Mouse (Mus musculus) kidney, adult 2 months (tissue): ENCODE measurements around the gene Oxtr. TPM values are rescaled to one million over a fixed set of nuclear protein-coding genes. Genes with fewer than 3 reads are reported as not detected.
A peak's percentile ranks its signal among the peaks of the same experiment; 100 is the strongest.

ENCODE experiments used
- DNase-seq: peaks from one replicate; pipeline ENCODE4 v3.0.0; 2021
- H3K27ac ChIP-seq: fragments of 200-500 bp; 2 replicates; pipeline ENCODE4 v1.5.1; 2012; ENCODE audit warnings: low read depth, low read length, control low read depth, inconsistent platforms; ENCODE audit not compliant: insufficient read depth
- H3K27me3 ChIP-seq: fragments of 200-500 bp; replicated peaks from 2 replicates; pipeline ENCODE4 v1.6.1; 2012; ENCODE audit warnings: mild to moderate bottlenecking, moderate library complexity, low read length, inconsistent platforms; ENCODE audit not compliant: control insufficient read depth, insufficient read depth
- H3K36me3 ChIP-seq: fragments of 200-500 bp; 2 replicates; pipeline ENCODE4 v1.6.1; 2012; ENCODE audit warnings: mild to moderate bottlenecking, moderate library complexity, low read length, inconsistent platforms; ENCODE audit not compliant: control insufficient read depth, insufficient read depth
- H3K4me1 ChIP-seq: fragments of 200-500 bp; 2 replicates; pipeline ENCODE4 v1.6.1; 2011; ENCODE audit warnings: low read length; ENCODE audit not compliant: control insufficient read depth, insufficient read depth
- H3K4me3 ChIP-seq: fragments of 200-500 bp; 2 replicates; pipeline ENCODE4 v1.5.1; 2011; ENCODE audit warnings: mild to moderate bottlenecking, low read depth, low read length, control low read depth; ENCODE audit not compliant: insufficient read depth
- CTCF ChIP-seq: fragments of 200-500 bp; conservative IDR thresholded peaks from 2 replicates; pipeline ENCODE4 v1.5.1; 2011; ENCODE audit warnings: low read depth, mild to moderate bottlenecking, control low read depth, low read length, moderate library complexity, mixed read lengths; ENCODE audit not compliant: insufficient read depth, insufficient read length
- POLR2A ChIP-seq: fragments of 200-500 bp; IDR thresholded peaks from one replicate; pipeline ENCODE4 v1.6.1; 2011; ENCODE audit warnings: low read depth, low read length, control low read depth
- WGBS: fragments of 180-500 bp; shearing (Covaris S2); methylation state at CpG from one replicate; pipeline ENCODE4 v1.1.7; 2018; 5-methylcytosine and 5-hydroxymethylcytosine counted together
- polyA plus RNA-seq: library from polyadenylated mRNA; depleted of rRNA; stranded (reverse); fragments of >200 nt; gene quantifications from 2 replicates; pipeline ENCODE4 v1.2.3, GENCODE M21; 2012; rRNA removed

Gene Oxtr
- 0.88 and 1.8 TPM in 2 replicates for polyA plus RNA-seq

GRCm38 (mm10) chr6:112489910-112490559, at the start of gene Oxtr:
Gene Oxtr, minus strand, starts transcription at chr6:112489943.
- no peaks in the 10 kb centered on the region for H3K27me3 ChIP-seq
- no peak for TF ChIP-seq POLR2A
- no peak for TF ChIP-seq CTCF
- no peaks in the 10 kb centered on the region for H3K36me3 ChIP-seq
- peaks cover 3% of the 10 kb centered on the region for H3K4me1 ChIP-seq
- WGBS: 2% methylated on average over 24 of the region's 24 CpGs
- DNase-seq: no peak
- no peak within 1 kb of the TSS for H3K27ac ChIP-seq
- H3K4me3 ChIP-seq: peak within 1 kb of the TSS; percentile 19; the same call in 1 of the 2 replicates

DNA sequence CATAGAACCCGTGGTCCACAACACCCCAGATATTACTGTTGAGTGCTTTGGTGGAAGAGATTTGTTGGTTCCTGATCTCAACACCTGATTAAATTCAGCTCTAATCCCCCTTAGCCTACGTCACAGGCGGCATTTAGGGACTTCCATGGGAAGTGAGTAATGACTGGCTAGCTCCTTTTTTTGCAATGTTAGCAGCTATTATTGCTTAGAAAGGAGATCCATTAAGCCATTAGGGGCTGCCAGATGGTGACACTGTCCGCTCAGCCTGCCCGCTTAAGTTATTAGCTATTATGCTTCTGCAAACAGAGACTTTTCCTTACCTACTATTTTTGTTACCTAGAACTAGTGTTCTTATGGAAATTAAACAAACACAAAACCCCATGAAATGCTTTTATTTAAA, 35.7 kb upstream of the Oxtr start:
- no peak for DNase-seq
- H3K36me3 ChIP-seq: no peaks in the 10 kb centered on the region
- H3K27me3 ChIP-seq: no peaks in the 10 kb centered on the region
- 87% methylated on average over 5 of the region's 5 CpGs for WGBS
- no peak overlapping the region for H3K27ac ChIP-seq
- H3K4me1 ChIP-seq: no peaks in the 10 kb centered on the region
- H3K4me3 ChIP-seq: no peak overlapping the region
- no peak for TF ChIP-seq CTCF
- no peak for TF ChIP-seq POLR2A

DNA sequence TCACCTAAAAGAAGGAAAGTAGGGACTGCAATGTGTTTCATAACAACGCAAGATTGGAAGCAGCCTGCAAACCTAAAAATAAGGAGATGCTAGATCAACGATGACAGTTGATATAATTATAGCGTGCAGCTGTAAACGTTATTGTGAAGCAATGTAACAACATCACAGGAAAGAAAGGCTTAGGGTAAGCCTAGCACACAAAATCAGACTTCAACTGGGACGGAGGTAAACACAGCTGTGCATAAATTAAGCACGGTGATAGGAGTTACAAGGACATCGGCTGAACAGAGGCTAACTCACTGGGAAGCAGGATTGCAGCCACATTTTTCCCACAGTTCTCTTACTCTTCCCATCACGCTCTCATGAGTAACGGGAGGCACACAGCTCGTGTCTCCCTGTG, 34.7 kb upstream of the Oxtr start:
- TF ChIP-seq CTCF (no peak), POLR2A (no peak)
- H3K27me3 ChIP-seq: no peaks in the 10 kb centered on the region
- no peak overlapping the region for H3K27ac ChIP-seq
- no peak for DNase-seq
- H3K4me1 ChIP-seq: no peaks in the 10 kb centered on the region
- no peaks in the 10 kb centered on the region for H3K36me3 ChIP-seq
- no peak overlapping the region for H3K4me3 ChIP-seq
- WGBS: 35% methylated on average over 10 of the region's 10 CpGs

GRCm38 (mm10) chr6:112517991-112518390, 28.2 kb upstream of the Oxtr start:
- Histone ChIP-seq H3K4me3 (no peak overlapping the region), H3K4me1 (no peaks in the 10 kb centered on the region), H3K27ac (no peak overlapping the region), H3K27me3 (no peaks in the 10 kb centered on the region), H3K36me3 (no peaks in the 10 kb centered on the region)
- no peak for DNase-seq
- no peak for TF ChIP-seq CTCF
- 89% methylated on average over 3 of the region's 3 CpGs for WGBS

DNA sequence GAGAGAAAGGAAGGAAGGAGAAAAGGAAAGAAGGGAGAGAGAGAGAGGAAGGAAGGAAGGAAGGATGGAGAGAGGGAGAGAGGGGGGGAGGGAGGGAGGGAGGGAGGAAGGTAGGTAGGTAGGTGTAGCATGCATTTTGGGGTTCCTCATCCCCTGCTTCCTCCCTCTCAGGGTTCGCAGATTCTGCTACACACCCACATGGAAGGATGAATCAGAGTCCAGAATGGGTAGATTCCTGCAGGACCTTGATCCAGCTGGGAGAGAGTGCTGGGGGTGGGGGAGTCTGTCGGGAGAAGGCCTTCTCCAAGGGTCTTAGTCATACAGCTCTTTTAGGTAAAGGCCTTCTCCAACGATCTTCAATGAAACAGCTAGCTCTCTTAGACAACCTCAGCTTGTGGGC, 27.8 kb upstream of the Oxtr start:
- Histone ChIP-seq H3K27ac (no peak overlapping the region), H3K4me1 (no peaks in the 10 kb centered on the region), H3K27me3 (no peaks in the 10 kb centered on the region), H3K4me3 (no peak overlapping the region), H3K36me3 (no peaks in the 10 kb centered on the region)
- WGBS: 75% methylated on average over 3 of the region's 3 CpGs
- no peak for TF ChIP-seq CTCF
- no peak for TF ChIP-seq POLR2A
- DNase-seq: no peak

DNA sequence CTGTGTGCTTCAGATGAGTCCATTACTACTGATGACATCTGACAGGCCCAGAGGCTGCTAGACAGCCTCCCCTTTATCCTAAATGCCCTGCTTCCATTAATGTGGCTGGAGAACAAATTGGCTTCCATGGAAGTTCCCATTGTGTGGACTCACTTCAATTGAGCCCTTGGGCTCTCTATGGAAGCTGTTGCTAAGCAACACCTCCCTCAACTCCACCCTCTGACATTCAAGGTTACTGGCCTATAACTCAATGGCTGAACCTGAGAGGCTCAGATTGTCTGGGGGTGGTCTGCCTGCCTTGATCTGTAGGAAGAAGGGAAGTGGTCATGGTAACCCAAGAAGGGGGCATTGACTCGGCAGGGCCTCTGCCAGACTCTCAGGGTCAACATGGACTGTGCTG, 26.8 kb upstream of the Oxtr start:
- H3K4me1 ChIP-seq: no peaks in the 10 kb centered on the region
- H3K36me3 ChIP-seq: no peaks in the 10 kb centered on the region
- no peak overlapping the region for H3K4me3 ChIP-seq
- no peaks in the 10 kb centered on the region for H3K27me3 ChIP-seq
- WGBS: 32% methylated on average over 1 of the region's 1 CpGs
- H3K27ac ChIP-seq: no peak overlapping the region
- TF ChIP-seq CTCF: no peak
- TF ChIP-seq POLR2A: no peak
- DNase-seq: no peak

DNA sequence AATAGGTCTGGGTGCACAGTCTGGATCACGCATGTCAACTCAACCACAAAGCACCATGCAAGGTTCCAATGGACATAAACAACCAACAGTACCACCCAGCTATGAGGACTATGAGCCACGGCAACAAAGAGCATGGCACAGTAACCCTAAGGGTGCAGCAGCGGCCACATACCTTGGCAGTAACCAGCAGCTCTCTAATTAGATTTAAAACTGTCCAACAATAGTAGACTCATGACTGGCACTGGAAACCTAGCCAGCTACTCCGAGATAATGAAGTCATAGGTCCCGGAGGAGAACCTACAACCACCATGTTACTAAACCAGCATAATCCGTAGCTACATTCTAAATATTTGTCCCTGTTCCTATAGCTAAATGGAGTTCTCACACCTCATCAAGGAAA, 24.8 kb upstream of the Oxtr start:
- no peaks in the 10 kb centered on the region for H3K27me3 ChIP-seq
- no peak for DNase-seq
- no peak overlapping the region for H3K4me3 ChIP-seq
- H3K4me1 ChIP-seq: no peaks in the 10 kb centered on the region
- H3K27ac ChIP-seq: no peak overlapping the region
- no peaks in the 10 kb centered on the region for H3K36me3 ChIP-seq
- TF ChIP-seq CTCF (no peak), POLR2A (no peak)
- 94% methylated on average over 6 of the region's 6 CpGs for WGBS

- Histone ChIP-seq H3K27ac (no peak overlapping the region), H3K27me3 (no peaks in the 10 kb centered on the region), H3K4me3 (no peak overlapping the region), H3K36me3 (no peaks in the 10 kb centered on the region), H3K4me1 (no peaks in the 10 kb centered on the region)
- DNase-seq: no peak
- WGBS: 26% methylated on average over 4 of the region's 4 CpGs
- TF ChIP-seq POLR2A: no peak
- TF ChIP-seq CTCF: no peak
Observed at GRCm38 (mm10) chr6:112510346-112510745, 20.6 kb upstream of the Oxtr start.
